Mouse (Mus musculus) A20 (cell line): ENCODE results near the gene Cenpt.
"Not testable (repeated sequence)": the region's sequence is repeated elsewhere in the genome, so short reads cannot be mapped to it uniquely, and the experiment has no call there.

Experiments used
- DNase-seq: peaks from one replicate; pipeline ENCODE4 v3.0.0-alpha.2; 2011; ENCODE audit warnings: low read depth, low spot score

The Cenpt gene

DNA sequence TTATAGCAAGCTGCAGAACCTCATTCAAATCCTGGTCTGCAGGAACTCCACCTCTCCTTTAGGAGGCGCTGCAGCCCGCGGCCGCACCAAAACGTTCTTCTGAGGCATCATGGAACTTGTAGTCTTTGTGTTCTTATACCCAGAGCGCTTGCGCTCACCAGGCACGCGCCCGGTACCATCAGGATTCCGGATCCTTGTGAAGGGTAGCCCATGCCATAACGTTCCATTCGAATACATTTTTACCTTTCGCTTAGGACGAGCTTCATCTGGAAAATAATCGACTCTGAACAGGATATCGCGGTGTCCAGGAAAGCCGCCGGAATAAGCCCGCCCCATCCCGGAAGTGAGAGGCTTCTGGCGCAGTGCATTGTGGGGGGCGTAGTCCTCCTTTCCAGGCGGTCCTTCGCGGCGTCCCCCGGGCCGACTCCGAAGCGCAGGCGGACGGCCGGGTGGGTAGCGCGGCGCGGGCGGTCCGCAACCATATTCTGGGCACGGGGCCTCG lies 1.7 kb upstream of the Cenpt start, which contains the start of gene Thap11:
Gene Thap11 (plus strand): TSS at position 418 of the 502 bp plus-strand sequence.
- peak; percentile 98 for DNase-seq

DNA sequence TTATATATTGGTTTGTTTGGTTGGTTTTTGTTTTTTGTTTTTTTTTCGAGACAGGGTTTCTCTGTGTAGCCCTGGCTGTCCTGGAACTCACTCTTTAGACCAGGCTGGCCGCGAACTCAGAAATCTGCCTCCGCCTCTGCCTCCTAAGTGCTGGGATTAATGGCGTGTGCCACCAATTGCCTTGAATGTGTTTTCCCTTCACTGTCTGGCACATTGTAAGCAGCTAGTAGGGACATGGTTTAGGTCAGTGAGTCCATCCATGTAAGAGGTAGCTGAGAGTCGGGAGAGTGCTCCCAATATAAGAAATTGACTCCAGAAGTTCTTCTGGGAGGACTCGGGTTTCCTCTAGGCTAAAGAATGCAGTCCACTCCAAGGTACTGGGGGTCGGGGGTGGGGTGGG lies 1.2 kb upstream of the Cenpt start:
- DNase-seq: no peak

DNA sequence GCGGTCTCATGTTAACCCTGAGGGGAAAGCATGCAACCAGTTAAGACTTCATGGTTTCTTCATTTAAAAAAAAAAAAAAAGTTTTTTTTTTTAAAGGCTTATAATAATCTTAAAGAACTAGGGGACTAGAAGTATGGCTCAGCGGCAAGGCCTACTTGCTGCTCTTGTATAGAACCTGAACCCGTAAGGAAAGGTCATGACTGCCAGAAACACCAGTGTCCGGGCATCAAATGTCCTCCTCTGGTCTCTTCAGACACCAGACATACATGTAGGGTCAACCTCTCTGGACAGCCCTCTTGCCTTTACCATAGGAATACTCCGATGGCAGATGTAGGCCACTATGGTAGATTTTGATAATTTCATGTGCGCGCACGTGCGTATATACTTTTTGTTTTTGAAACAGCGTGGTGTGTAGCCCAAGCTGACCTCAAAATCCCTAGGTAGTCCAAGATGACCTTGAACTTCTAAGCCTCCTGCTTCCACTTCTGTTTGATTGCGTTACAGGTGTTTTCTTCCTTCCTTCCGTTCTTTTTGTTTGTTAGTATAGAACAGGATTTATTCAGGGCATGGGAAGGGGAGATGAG lies 840 bp downstream of the Cenpt start:
- no peak for DNase-seq

DNA sequence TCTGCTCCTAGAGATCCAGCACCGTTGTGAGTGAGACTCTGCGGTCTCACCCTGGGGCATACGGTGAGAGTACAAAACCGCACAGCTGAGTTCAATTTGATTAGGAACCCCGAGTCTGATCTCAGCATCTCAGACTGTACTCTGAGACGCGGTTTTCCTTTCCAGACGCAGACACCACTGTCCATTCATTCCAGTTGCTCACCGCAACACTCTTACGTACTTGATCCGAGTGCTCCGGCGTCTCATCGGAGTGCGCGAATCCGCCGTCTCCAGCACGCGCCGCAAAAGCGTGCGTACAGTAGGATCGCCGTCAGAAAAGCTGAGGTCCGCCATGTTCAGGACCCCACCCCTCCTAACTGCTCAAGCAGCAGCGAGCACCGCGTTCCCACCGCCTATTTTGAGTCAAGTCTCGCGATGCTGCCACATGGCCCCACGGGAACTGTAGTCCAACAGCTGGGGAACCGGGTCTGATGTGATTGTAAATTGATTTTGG lies 1.4 kb downstream of the Cenpt start:
- peak; percentile 95 for DNase-seq

DNA sequence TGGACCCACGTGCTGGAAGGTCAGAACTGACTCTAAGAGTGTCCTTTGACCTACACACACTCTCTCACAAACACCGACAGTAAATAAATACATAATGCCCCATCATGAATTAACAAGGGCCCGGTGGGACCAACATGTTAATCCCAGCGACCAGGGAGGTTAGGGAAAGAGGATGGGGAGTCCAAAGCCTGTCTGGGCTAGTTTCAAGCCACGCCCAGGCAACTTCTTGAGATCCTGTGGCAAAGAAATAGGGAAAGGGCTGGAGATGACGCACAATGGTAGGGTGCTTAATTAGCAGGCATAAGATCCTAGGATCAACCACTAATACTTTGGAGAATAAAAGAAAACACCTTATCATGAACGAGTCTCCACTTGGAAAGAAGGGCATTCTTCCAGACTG lies 2.5 kb downstream of the Cenpt start:
- DNase-seq: no peak

DNA sequence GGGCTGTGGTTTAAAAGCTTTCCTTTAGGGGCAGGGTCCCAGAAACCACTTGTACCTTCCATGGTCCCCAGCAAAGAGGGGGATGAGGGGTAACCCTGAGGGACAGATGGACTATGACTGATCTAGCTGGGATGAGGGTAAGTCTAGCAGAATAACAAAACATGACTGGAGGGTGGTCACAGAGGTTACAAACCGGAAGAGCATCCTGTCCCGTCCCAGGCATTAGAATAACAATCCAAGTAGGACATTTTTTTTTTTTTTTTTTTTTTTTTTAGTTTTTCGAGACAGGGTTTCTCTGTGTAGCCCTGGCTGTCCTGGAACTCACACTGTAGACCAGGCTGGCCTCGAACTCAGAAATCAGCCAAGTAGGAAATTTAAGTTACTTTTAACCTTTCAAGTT lies 3.1 kb downstream of the Cenpt start:
- DNase-seq: no peak

DNA sequence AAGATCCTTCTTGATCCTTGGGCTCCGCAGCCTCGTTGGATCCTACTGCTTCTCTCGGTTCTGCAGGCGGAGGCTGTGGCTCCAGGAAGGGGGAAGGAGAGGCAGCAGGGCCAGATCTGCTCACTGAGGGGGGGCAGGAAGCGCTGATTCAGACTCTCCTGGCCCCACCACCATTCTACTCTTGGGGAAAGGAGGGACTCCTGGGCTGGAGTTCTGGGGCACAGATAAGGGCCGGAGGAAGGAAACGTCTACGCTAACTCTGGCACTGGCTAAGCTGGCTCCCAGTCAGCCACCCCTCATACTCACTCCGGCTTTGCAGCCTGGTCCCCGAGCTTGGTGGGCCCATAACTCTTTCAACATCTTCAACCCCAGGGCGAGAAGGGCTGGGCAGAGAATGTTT lies 6.4 kb downstream of the Cenpt start:
- no peak for DNase-seq

DNA sequence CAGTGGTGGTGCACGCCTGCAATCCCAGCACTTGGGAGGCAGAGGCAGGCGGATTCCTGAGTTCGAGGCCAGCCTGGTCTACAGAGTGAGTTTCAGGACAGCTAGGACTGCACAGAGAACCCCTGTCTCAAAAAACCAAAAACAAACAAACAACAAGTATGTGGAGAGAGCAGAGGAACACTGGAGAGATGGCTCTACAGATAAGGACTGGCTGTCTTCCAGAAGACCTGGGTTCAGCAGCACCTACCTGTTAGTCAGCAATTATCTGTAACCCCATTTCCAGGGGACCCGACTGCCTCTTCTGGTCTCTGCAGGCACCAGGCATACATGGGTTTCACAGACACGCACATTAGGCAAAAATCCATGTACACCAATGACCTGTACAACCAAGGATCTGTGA lies 13.9 kb downstream of the Cenpt start:
- no peak for DNase-seq

DNA sequence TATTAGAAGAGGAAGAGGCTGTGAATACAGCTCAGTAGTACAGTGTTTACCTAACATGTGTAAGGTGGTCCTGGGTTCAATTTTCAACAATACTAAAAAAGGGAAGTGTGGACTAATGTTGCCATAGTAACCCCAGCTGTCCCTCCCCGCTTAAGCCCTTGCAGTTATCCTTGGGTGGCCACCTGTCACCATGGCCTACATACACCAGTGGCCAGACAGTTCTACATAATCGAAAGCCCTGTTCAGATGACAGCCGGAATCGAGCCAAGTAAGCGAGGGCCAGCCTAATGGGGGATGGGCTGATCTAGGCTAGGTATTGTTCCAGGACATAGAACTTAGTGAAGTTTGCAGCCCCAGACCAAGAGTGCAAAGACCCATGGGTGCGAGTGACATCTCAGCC lies 16.1 kb downstream of the Cenpt start:
- DNase-seq: peak; percentile 89

DNA sequence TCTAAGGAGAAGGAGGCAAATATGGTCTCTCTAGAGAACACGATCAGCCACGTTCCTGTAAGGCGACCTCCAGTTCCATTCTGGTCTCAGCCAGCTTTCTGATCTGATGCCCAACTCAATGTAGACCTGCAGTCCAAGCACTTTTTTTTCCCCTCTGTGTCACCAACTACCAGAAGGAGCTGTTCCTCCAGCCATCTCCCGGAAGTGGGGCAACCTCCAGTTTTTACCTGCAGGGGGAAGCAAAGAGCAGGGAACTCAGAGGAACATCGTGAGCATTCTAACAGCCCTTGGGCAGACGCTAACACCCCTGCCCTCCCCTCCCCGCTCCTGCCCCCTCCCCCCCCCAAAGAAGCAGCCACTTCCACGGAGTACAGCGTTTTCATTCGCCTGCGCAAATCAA lies 17.8 kb downstream of the Cenpt start:
- peak; percentile 90 for DNase-seq

DNA sequence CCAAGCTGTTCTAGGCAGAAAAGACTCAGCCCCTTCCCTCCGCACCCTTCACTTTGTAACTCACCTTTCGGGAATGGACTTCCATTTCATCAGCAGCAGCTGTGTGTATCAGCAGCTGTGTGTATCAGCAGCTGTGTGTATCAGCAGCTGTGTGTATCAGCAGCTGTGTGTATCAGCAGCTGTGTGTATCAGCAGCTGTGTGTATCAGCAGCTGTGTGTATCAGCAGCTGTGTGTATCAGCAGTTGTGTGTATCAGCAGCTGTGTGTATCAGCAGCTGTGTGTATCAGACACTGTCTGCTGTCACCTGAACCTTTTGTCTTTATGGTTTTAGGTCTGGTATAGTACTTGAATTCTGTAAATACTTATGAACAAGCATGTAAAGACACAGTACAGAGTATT lies 19.3 kb downstream of the Cenpt start:
- not testable (repeated sequence) for DNase-seq

DNA sequence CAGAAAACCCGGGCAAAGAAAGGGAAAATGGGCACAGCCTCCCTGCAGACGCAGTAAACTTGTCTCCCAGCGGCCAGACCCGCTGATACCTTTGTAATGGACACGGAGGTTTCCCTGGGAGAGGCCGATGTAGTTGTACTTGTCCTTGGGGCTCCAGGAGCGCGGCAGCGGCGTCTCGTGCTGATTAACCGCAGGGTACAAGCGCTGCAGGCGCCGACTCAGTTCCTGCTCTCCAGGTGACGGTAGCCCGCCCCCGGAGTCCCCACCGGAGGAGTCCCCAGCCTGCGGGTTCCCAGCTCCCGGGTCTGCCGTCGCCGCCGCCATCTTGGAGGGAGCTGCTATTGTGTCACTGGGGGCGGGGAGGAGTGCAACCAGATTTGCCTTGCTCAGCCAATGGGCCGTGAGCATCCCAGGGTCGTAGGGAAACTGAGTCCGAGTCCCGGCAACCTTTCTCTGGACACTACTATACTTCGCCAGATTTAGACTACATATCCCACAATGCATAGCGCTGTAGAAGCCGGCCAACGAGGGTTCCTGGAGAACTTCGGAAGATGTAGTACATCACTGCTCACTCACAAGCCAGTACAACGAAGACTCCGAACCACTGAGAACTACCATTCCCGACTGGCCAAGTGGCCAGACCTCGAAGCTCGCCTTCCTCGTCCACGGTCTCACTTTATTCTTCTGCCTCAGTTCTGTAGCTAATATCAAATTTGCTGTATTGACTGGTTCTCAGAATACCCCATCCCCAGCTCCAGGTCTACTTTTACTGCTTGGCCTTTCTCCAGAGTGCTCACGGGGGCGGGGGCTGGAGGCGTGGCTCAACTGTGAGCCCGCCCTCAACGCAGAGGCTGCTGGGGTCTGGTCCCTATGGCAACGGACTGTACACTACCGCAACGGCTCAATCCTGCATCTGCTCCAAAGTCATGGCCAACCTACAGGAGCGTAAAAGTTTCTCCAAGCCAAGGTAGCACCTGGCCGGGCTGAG lies 25.9 kb downstream of the Cenpt start, which contains the start of the genes Ranbp10 and Tsnaxip1:
Gene Ranbp10 (minus strand): TSS at position 490 of the 988 bp plus-strand sequence.
Gene Tsnaxip1 (plus strand): TSS at position 871 of the 988 bp plus-strand sequence.
- DNase-seq: peak; percentile 99

DNA sequence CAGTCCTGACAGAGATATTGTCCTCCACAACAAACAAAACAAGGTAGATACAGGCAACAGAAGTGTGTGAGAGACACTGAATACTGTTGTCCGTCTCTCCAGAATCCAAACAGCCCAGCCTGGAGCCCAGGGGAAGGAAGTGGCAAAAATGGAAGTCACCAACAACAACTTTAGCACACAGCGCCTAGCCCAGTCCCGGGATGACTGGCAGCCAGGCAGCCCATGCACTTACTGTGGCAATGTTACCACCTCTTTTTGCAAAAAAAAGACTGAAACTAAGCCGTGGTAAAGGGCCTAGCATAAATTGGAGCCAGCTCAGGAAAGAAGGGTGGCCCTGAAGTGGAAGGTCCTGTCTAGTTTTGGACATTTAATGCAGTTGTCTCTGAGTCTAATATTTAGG lies 26.7 kb downstream of the Cenpt start:
- no peak for DNase-seq

DNA sequence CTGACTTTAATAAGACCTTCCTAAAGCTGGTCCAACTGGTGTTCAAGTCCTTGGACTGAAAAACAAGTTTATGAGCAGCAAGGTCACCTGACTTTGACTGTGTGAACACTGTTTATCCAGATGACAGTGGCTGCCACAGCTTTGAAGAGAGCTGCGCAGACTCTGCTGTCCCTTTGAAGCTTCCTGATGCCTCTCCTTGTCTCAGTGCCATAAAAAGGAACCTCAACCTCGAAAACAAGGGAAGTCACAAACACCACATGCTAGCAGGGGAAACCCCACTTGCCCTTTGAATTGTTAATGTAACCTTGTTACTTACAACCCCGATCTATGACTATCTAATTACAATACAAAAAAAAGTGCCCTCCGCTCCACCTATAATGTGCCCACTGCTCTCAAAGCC lies 27.6 kb downstream of the Cenpt start:
- no peak for DNase-seq

DNA sequence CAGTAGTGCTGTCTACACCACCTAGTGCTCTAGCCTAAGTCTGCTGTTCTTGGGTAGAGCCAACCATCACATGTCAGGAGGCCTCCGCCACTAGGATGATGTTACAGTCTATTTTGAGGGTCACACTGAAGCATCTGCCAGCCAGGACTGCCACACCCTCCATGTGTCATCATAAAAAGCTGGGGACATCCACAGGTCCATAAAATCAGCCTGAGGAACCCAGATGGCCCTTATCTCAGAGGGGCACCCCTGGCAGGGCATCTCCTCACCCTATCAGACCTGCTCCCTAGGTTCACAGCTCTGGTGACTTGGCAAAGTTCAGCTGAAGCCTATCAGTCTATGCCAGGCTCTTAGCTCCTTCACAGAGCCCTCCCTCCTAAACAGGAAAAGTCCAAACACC lies 32.2 kb downstream of the Cenpt start:
- DNase-seq: no peak

DNA sequence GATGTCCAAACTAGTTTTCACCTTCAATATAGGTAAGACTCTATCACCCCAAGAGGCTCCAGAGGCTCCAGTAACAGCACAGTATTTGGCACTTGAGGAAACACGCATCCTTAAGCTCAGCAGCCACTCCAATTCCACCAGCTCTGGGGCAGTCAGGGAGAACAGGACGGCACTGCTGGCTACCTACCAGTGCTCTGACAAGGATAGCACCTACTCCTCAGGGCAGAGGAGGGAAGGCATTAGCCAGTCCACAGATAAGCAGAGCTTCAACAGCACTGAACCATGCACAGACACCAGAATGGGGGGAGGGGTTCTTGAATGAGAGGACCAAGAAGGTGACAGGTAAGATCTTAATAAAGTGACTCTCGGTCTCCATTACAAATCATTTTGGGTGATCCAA lies 33.4 kb downstream of the Cenpt start:
- no peak for DNase-seq

DNA sequence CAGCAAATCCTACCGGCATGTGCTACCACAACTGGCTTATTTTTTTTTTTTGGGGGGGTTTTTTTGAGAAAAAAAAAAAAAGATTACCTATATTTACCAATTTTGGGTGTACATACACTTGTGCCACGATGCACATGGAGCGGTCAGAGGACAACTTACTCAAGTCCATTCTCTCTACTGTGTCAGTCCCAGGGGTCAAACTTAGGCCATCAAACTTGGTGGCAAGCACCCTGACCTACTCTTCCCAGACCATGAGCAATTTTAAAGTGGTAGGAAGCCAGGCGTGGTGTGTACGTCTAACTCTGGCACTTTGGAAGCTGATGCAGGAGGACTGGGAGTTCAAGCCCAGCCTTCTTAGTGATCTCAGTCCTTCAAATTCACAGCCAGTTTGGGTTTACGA lies 39.8 kb downstream of the Cenpt start:
- DNase-seq: no peak

DNA sequence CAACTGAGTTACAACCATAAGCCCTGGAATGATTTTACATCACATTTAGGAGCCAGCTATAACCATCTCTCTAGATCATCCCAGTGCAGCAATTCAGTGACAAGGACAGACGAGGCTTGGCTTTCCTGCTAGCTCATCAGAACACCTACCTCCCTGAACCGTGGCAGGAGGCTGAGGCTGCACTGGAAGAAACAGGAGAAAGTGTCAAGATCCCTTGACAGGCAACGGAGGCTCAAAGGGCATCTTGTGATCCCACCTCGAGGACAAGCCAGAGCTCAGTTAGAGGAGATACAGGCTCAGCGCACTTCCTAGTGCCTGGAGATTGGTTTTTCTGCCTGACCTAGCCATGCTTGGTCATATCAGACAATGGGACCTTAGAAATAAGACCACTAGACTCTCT lies 40.6 kb downstream of the Cenpt start:
- no peak for DNase-seq

DNA sequence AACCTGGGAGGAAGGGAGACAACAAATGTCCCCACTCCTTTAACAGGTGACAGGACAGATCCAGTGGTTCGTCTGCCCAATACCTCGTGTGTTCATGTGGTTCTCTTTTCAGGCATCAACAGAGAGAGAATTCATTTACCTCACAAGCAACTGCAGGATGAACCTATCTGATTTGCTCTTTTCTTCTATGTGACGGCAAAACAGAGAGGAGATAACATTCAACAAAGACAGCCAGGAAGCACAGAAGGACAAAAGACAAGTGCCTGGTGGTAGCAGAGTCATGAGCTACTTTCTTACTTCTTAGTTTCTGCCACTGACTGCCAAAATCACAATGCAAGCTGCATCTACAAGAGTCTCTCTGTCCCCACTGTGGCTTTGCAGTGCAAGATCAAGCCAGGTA lies 41.5 kb downstream of the Cenpt start:
- peak; percentile 16 for DNase-seq

DNA sequence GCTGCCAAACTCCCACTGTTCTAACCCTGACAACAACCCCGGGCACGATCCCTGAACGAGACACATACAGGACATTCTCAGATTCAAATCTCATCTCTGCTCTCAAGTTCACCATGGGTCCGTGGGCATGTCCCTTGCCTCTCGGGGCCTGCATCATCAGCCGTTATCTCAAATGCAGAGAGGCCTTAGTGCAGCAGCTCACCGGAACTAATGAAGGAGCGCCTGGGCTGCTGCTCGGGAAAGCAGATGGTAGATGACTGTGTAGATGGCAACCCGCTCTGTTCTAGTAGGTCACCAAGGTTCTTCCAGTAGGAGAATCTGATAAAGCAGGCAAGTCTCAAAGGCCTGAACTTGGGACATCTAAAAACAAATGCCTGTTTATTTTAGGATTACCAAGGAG lies 42.0 kb downstream of the Cenpt start:
- DNase-seq: no peak

DNA sequence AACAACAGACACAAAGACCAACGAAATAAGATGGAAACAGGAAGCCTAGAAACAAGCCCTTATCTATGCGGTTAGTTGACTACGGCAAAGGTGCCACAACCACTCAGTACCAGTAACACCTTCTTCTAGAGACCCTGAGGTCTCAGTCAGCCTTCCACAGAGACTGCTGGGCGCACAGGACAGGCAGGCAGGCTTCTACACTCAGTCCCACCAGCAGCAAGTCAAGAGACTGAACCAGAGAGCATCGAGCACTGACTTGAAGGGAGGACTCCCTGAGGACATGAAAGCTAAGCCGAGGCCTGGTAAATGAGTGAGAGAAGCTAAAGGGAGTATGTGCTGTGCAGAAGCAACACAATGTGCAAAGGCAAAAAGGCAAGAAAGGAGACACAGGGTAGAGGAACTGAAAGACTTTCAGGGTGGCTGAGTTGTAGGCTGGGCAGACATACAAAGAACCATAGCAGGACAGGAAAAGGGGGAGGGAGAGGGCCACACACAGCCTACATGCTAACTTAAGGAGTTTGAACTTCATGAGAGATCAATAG lies 42.8 kb downstream of the Cenpt start:
- peak; percentile 84 for DNase-seq

DNA sequence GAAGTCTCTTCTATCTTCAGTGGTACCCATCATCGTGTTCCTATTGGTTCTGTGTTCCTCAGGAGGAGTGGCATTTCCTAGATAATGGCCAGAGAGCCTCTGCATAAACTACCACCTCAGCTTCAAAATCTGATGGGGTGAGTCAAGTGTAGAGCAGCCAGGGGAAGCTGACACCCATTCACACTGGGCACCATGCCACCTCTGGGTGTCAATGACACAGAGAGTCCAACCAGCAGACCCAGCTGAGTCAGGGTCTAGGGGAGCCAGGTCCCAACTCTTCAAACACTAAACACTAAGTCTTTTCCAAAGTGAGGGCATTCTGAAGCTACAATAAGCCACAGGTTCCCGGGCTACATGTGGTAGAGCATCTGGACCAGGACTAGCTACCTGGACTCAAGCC lies 44.6 kb downstream of the Cenpt start:
- peak; percentile 20 for DNase-seq
